17 mouse cellular contexts compared by ENCODE assay signal in the genomic region with DNA sequence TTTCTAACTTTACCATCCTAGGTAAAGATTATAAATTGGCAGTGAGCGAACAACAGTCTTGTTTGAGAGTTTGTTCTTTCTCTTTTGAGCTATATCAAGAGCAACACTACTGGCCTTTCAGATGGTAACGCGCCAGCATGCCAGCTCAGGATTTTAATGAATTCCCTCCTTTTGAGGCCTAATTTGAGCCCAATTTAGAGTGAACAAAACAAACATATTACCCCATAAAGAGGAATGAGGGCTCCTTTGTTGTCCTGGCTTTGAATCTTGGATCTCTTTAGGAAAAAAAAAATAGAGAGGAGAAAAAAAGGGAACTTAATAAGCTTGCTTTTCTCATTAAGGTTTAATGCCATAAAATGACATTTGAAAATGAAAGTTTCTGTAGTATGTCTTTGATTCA. TPM values are rescaled to one million over a fixed set of nuclear protein-coding genes. Genes with fewer than 3 reads are reported as not detected.
"Had no signal": no experiment of that assay in that cellular context is flagged by ENCODE, and none has a peak within 500 bp of the region (broad histone marks: within the 10 kb centered on the region; RNA-seq: fewer than 3 reads in every experiment).

No protein-coding gene starts in this region.

- H3K4me2 ChIP-seq: neural tube, embryonic 13.5 days; neural tube, embryonic 15.5 days; stomach, embryonic 15.5 days had no signal

- DNase-seq: retina, postnatal 1 day; right cerebral cortex, adult 18-20 months; right cerebral cortex, postnatal 14 days; right cerebral cortex, postnatal 25 days; right cerebral cortex, postnatal 4 days; spleen, adult 18-20 months; thymus, adult 18-20 months; thymus, adult 2 months; thymus, postnatal 14 days; thymus, postnatal 25 days; thymus, postnatal 36 days; thymus, postnatal 4 days had no signal

- H3K4me1 ChIP-seq: neural tube, embryonic 13.5 days; neural tube, embryonic 15.5 days; stomach, embryonic 15.5 days had no signal

- H3K9me3 ChIP-seq: neural tube, embryonic 13.5 days; neural tube, embryonic 15.5 days; stomach, embryonic 15.5 days had no signal

- H3K36me3 ChIP-seq: neural tube, embryonic 13.5 days; neural tube, embryonic 15.5 days; stomach, embryonic 15.5 days had no signal

- H3K4me3 ChIP-seq: neural tube, embryonic 13.5 days; neural tube, embryonic 15.5 days; stomach, embryonic 15.5 days had no signal

- H3K9ac ChIP-seq: neural tube, embryonic 13.5 days; neural tube, embryonic 15.5 days; stomach, embryonic 15.5 days had no signal

- H3K27me3 ChIP-seq: neural tube, embryonic 15.5 days; stomach, embryonic 15.5 days had no signal

- H3K27ac ChIP-seq: neural tube, embryonic 13.5 days; neural tube, embryonic 15.5 days; stomach, embryonic 15.5 days; stomach, postnatal 0 days had no signal

RNA-seq across cellular contexts. Expression of a gene that starts 50.2 kb away (rescaled TPM):
- total RNA-seq: neutrophil, adult 5-6 weeks had no signal
